Mouse (Mus musculus) ES-E14 (cell line): ENCODE results near the gene Paqr4.

Experiments used
- MAFK ChIP-seq: IDR thresholded peaks from 2 replicates; pipeline ENCODE4 v1.6.1; 2014; ENCODE audit warnings: mild to moderate bottlenecking, low read depth, low read length, inconsistent platforms; ENCODE audit not compliant: insufficient read depth
- ZNF384 ChIP-seq: IDR thresholded peaks from 2 replicates; pipeline ENCODE4 v1.6.1; 2012; ENCODE audit warnings: low read depth, low read length, inconsistent platforms

DNA sequence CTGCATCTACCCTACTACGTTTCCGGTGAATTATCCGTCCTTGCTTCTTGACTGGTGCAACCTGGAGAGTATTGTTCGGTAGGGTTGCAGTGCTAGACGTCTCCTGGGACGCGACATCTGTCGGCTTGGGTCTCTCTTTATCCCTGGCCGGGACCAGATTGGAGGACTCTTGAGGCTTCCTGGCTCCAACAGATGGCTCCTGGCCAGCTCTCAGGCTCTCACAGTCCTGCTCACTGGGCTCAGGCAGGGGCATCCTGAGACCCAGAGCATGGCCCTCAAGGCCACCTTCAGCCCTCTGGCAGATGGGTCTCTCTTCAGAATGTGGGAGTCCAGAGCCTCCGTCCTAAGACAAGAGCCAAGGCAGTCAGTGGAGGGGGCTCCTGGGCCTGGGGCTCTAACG, 22.3 kb upstream of the Paqr4 start:
- TF ChIP-seq MAFK (no peak), ZNF384 (no peak)
